24 mouse cellular contexts compared by ENCODE assay signal in genomic region chr12:32286652-32287051, GRCm38 (mm10).
DNase-seq lines count a peak whose midpoint lies in the region; ATAC-seq and TF ChIP-seq lines count a peak whose summit lies in the region.
"Had no signal": no experiment of that assay in that cellular context is flagged by ENCODE, and none has a peak within 500 bp of the region (broad histone marks: within the 10 kb centered on the region; RNA-seq: fewer than 3 reads in every experiment).

No protein-coding gene starts in this region.

- TF ChIP-seq CTCF in MEL (IDR thresholded peaks at IDR 0.05 in 2 of 3, conservative IDR thresholded peaks at IDR 0.05 in 1 of 3; ENCODE audit: control insufficient read depth in 1 of 3, insufficient read depth in 1 of 3, low read depth in 2 of 3, low read length in 3 of 3, poor library complexity in 1 of 3, severe bottlenecking in 1 of 3): no peak
- no peak for TF ChIP-seq CTCF in brain, embryonic 14.5 days (IDR thresholded peaks at IDR 0.05; ENCODE audit: borderline replicate concordance, extremely low read depth, insufficient read depth, insufficient read length)
- TF ChIP-seq CTCF in heart, adult 2 months (IDR thresholded peaks at IDR 0.05): no peak

- no peaks in the 10 kb centered on the region for H3K27me3 ChIP-seq in forebrain, embryonic 15.5 days
- no peaks in the 10 kb centered on the region for H3K27me3 ChIP-seq in forebrain, embryonic 12.5 days
- no peaks in the 10 kb centered on the region for H3K27me3 ChIP-seq in MEL (ENCODE audit: control insufficient read depth in 1 of 2, insufficient read depth in 2 of 2, low read length in 2 of 2)
- H3K27me3 ChIP-seq in kidney, embryonic 15.5 days: no peaks in the 10 kb centered on the region
- no peaks in the 10 kb centered on the region for H3K27me3 ChIP-seq in heart, adult 2 months (ENCODE audit: control insufficient read depth, insufficient read depth, low read length)
- H3K27me3 ChIP-seq: embryonic facial prominence, embryonic 13.5 days; embryonic facial prominence, embryonic 15.5 days; forebrain, embryonic 13.5 days had no signal

- peak; percentile 26; the same call in 1 of the 2 replicates for ATAC-seq in forebrain, embryonic 15.5 days (replicated peaks)
- no peak for ATAC-seq in forebrain, embryonic 12.5 days (ENCODE audit: low FRiP score)
- peak; percentile 55 for ATAC-seq in erythroid progenitor cell, adult 5-6 weeks (replicated peaks; ENCODE audit: low FRiP score, poor library complexity, severe bottlenecking)
- ATAC-seq in kidney, embryonic 15.5 days (replicated peaks; ENCODE audit: low FRiP score): no peak
- ATAC-seq: activated CD4-positive, CD25-positive, alpha-beta regulatory T cell, adult 4 months; forebrain, embryonic 13.5 days; Patski had no signal

- no peak for TF ChIP-seq POLR2A in MEL (IDR thresholded peaks at IDR 0.05; ENCODE audit: control insufficient read depth in 1 of 2, insufficient read depth in 1 of 2, low read depth in 1 of 2, low read length in 2 of 2, poor library complexity in 1 of 2)
- TF ChIP-seq POLR2A in brain, embryonic 14.5 days (IDR thresholded peaks at IDR 0.05; ENCODE audit: borderline replicate concordance, extremely low read depth, insufficient read depth, insufficient read length, poor library complexity, severe bottlenecking): no peak
- TF ChIP-seq POLR2A in heart, adult 2 months (IDR thresholded peaks at IDR 0.05; ENCODE audit: insufficient read depth, low read depth, low read length): no peak

- H3K9ac ChIP-seq in forebrain, embryonic 15.5 days (replicated peaks): no peak overlapping the region
- no peak overlapping the region for H3K9ac ChIP-seq in forebrain, embryonic 12.5 days
- H3K9ac ChIP-seq in MEL (ENCODE audit: control insufficient read depth, low read depth, low read length, poor library complexity, severe bottlenecking): no peak overlapping the region
- H3K9ac ChIP-seq in kidney, embryonic 15.5 days: no peak overlapping the region
- no peak overlapping the region for H3K9ac ChIP-seq in heart, adult 2 months (ENCODE audit: low read depth, low read length)
- H3K9ac ChIP-seq: embryonic facial prominence, embryonic 13.5 days; embryonic facial prominence, embryonic 15.5 days; forebrain, embryonic 13.5 days had no signal

- no peak overlapping the region for H3K27ac ChIP-seq in forebrain, embryonic 15.5 days (replicated peaks)
- H3K27ac ChIP-seq in forebrain, embryonic 12.5 days: no peak overlapping the region
- H3K27ac ChIP-seq in MEL (ENCODE audit: control insufficient read depth, low read depth, low read length): no peak overlapping the region
- no peak overlapping the region for H3K27ac ChIP-seq in kidney, embryonic 15.5 days
- no peak overlapping the region for H3K27ac ChIP-seq in heart, adult 2 months
- H3K27ac ChIP-seq: embryonic facial prominence, embryonic 13.5 days; embryonic facial prominence, embryonic 15.5 days; forebrain, embryonic 10.5 days; forebrain, embryonic 13.5 days had no signal

- DNase-seq in MEL (ENCODE audit: low read depth, low spot score): no peak
- peak; percentile 32 for DNase-seq in brain, embryonic 14.5 days (ENCODE audit: low read depth)
- DNase-seq in layer of hippocampus, adult 9-10 months (ENCODE audit: low spot score): no peak
- no peak for DNase-seq in heart, adult 2 months
- DNase-seq: adrenal gland, adult 8-10 months; adrenal gland, postnatal 14 days; adrenal gland, postnatal 36 days; cerebellum, adult 11 months; cerebellum, adult 18-20 months; cerebellum, adult 8-10 months; cerebellum, adult 9-11 months; cerebellum, postnatal 14 days; cerebellum, postnatal 36 days; embryo, embryonic 11 days had no signal

- H3K36me3 ChIP-seq in forebrain, embryonic 15.5 days: no peaks in the 10 kb centered on the region
- no peaks in the 10 kb centered on the region for H3K36me3 ChIP-seq in forebrain, embryonic 12.5 days (replicated peaks)
- peaks cover 0 to 6% of the 10 kb centered on the region in 2 experiments; a peak in 2 of 4 replicates for H3K36me3 ChIP-seq in MEL (ENCODE audit: control insufficient read depth in 1 of 2, insufficient read depth in 2 of 2, low read length in 2 of 2)
- H3K36me3 ChIP-seq in kidney, embryonic 15.5 days: no peaks in the 10 kb centered on the region
- H3K36me3 ChIP-seq in heart, adult 2 months (ENCODE audit: control insufficient read depth, insufficient read depth, low read length): no peaks in the 10 kb centered on the region
- H3K36me3 ChIP-seq: embryonic facial prominence, embryonic 13.5 days; embryonic facial prominence, embryonic 15.5 days; forebrain, embryonic 10.5 days had no signal

- no peaks in the 10 kb centered on the region for H3K79me2 ChIP-seq in MEL (ENCODE audit: control insufficient read depth, insufficient read depth, low read length, poor library complexity)
- H3K79me2 ChIP-seq in heart, adult 2 months (replicated peaks; ENCODE audit: control insufficient read depth, insufficient read depth, low read length): no peaks in the 10 kb centered on the region

- TF ChIP-seq EP300 in MEL (IDR thresholded peaks at IDR 0.05; ENCODE audit: low read depth in 1 of 2, low read length in 2 of 2): no peak
- TF ChIP-seq EP300 in heart, adult 2 months (IDR thresholded peaks at IDR 0.05; ENCODE audit: insufficient read depth, low read depth, low read length): no peak

- no peak for TF ChIP-seq RAD21 in MEL (IDR thresholded peaks at IDR 0.05; ENCODE audit: low read depth, low read length)

- H3K9me3 ChIP-seq in forebrain, embryonic 15.5 days: no peaks in the 10 kb centered on the region
- no peaks in the 10 kb centered on the region for H3K9me3 ChIP-seq in forebrain, embryonic 12.5 days
- no peaks in the 10 kb centered on the region for H3K9me3 ChIP-seq in MEL (replicated peaks; ENCODE audit: insufficient read depth, low read length)
- H3K9me3 ChIP-seq in kidney, embryonic 15.5 days (replicated peaks): no peaks in the 10 kb centered on the region
- H3K9me3 ChIP-seq: embryonic facial prominence, embryonic 13.5 days; embryonic facial prominence, embryonic 15.5 days; forebrain, embryonic 10.5 days; forebrain, embryonic 13.5 days had no signal

- no peak overlapping the region for H3K4me3 ChIP-seq in forebrain, embryonic 15.5 days
- H3K4me3 ChIP-seq in forebrain, embryonic 12.5 days (replicated peaks): no peak overlapping the region
- H3K4me3 ChIP-seq in MEL (ENCODE audit: control insufficient read depth in 1 of 2, insufficient read depth in 1 of 2, low read depth in 2 of 2, low read length in 2 of 2): no peak overlapping the region
- H3K4me3 ChIP-seq in kidney, embryonic 15.5 days (replicated peaks): no peak overlapping the region
- H3K4me3 ChIP-seq in heart, adult 2 months: no peak overlapping the region
- H3K4me3 ChIP-seq: embryonic facial prominence, embryonic 13.5 days; embryonic facial prominence, embryonic 15.5 days; forebrain, embryonic 10.5 days; forebrain, embryonic 13.5 days had no signal

- 30% methylated on average over 5 of the region's 5 CpGs for WGBS in forebrain, embryonic 15.5 days
- 26% methylated on average over 5 of the region's 5 CpGs for WGBS in forebrain, embryonic 12.5 days
- WGBS in kidney, embryonic 15.5 days: 23% methylated on average over 5 of the region's 5 CpGs
- WGBS in heart, adult 2 months: 24% methylated on average over 5 of the region's 5 CpGs

- intact Hi-C loops in heart, adult 2 months (cut with DNase I): no loop called here

- H3K4me1 ChIP-seq in forebrain, embryonic 15.5 days: no peaks in the 10 kb centered on the region
- no peaks in the 10 kb centered on the region for H3K4me1 ChIP-seq in forebrain, embryonic 12.5 days
- H3K4me1 ChIP-seq in MEL (ENCODE audit: control insufficient read depth in 1 of 2, insufficient read depth in 2 of 2, low read length in 2 of 2): peaks cover 0 to 3% of the 10 kb centered on the region in 2 experiments; a peak in 1 of 4 replicates
- H3K4me1 ChIP-seq in kidney, embryonic 15.5 days: 0 out of 2 replicates have a peak, but pooled peaks cover 5% of the 10 kb centered on the region
- H3K4me1 ChIP-seq in heart, adult 2 months (ENCODE audit: control insufficient read depth, insufficient read depth, low read length): no peaks in the 10 kb centered on the region
- H3K4me1 ChIP-seq: forebrain, embryonic 10.5 days; forebrain, embryonic 13.5 days had no signal

- H3K4me2 ChIP-seq in forebrain, embryonic 15.5 days (replicated peaks): no peak overlapping the region
- H3K4me2 ChIP-seq in forebrain, embryonic 12.5 days: no peak overlapping the region
- no peak overlapping the region for H3K4me2 ChIP-seq in kidney, embryonic 15.5 days
- H3K4me2 ChIP-seq: embryonic facial prominence, embryonic 13.5 days; embryonic facial prominence, embryonic 15.5 days; forebrain, embryonic 13.5 days had no signal

TF ChIP-seq in MEL, 35 proteins besides CTCF, POLR2A, EP300 and RAD21:
- TF ChIP-seq SMC3 (IDR thresholded peaks at IDR 0.05; ENCODE audit: low read depth, low read length) (no peak), GATA1 (IDR thresholded peaks at IDR 0.05; ENCODE audit: low read depth, low read length) (0 out of 2 replicates have a peak, but pooled peaks have one; percentile 9), MAZ (IDR thresholded peaks at IDR 0.05; ENCODE audit: low read depth, low read length) (no peak), BHLHE40 (IDR thresholded peaks at IDR 0.05; ENCODE audit: borderline replicate concordance, low read depth, low read length) (no peak), GABPA (IDR thresholded peaks at IDR 0.05; ENCODE audit: low read depth, low read length) (no peak), TAL1 (IDR thresholded peaks at IDR 0.05; ENCODE audit: low read length) (no peak)

Comparison
In these comparisons a context has a peak if more than half of its experiments do, and no peak if none do; other contexts are left out.
1. ATAC-seq: peak in forebrain, embryonic 15.5 days (single experiment) and erythroid progenitor cell, adult 5-6 weeks (single experiment); none in forebrain, embryonic 12.5 days (single experiment) and kidney, embryonic 15.5 days (single experiment).